Mouse (Mus musculus) subcutaneous adipose tissue, adult 2 months (tissue): ENCODE data around the gene Prl2c5. TPM values are rescaled to one million over a fixed set of nuclear protein-coding genes. Genes with fewer than 3 reads are reported as not detected.

Source experiments
- polyA plus RNA-seq: library from polyadenylated mRNA; depleted of rRNA; stranded (reverse); fragments of >200 nt; gene quantifications from 2 replicates; pipeline ENCODE4 v1.2.3, GENCODE M21; 2012; ENCODE audit warnings: low replicate concordance; rRNA removed

Prl2c5 gene
- not detected in 2 replicates for polyA plus RNA-seq

GRCm38 (mm10) chr13:13182415-13182814 lies at the start of gene Prl2c5:
Gene Prl2c5 (plus strand): TSS chr13:13182715.

Other genes starting within 250 kb of the Prl2c5 start
- not detected in 2 replicates for gene Prl2c2, start 177.3 kb upstream of the Prl2c5 start, polyA plus RNA-seq
- 31.3 and 62.5 TPM in 2 replicates for gene Gpr137b, start 211.3 kb downstream of the Prl2c5 start, polyA plus RNA-seq